Mouse (Mus musculus): ENCODE data around the gene Gpr35.
A peak's percentile ranks its signal among the peaks of the same experiment; 100 is the strongest.

Gpr35 gene

GRCm38 (mm10) chr1:92950607-92951006, at the start of gene Gpr35:
TSS of gene Gpr35 (plus strand) at chr1:92950865.
- DNase-seq, result no peak

GRCm38 (mm10) chr1:92902786-92903185, 47.9 kb upstream of the Gpr35 start, which contains the start of gene Ankmy1:
TSS of gene Ankmy1 (minus strand) at chr1:92902906.
- peak; percentile 46 to 64 for DNase-seq

- DNase-seq, result no peak
These were observed 47.0 kb upstream of the Gpr35 start for GRCm38 (mm10) chr1:92903627-92904026.

- DNase-seq, result no peak
These were observed 44.9 kb upstream of the Gpr35 start for GRCm38 (mm10) chr1:92905703-92906310.

- DNase-seq, result peak; percentile 94 to 96
These were observed 43.7 kb upstream of the Gpr35 start, which contains the start of gene Dusp28 for GRCm38 (mm10) chr1:92906779-92907631. TSS of gene Dusp28 (plus strand) at chr1:92906981.

- DNase-seq, result no peak
These were observed 42.9 kb upstream of the Gpr35 start for GRCm38 (mm10) chr1:92907632-92908360.

- DNase-seq, result no peak
These were observed 42.0 kb upstream of the Gpr35 start for GRCm38 (mm10) chr1:92908664-92909063.

GRCm38 (mm10) chr1:92909068-92909467, 41.6 kb upstream of the Gpr35 start:
- no peak for DNase-seq

- peak; percentile 68 to 78 for DNase-seq
These were observed 40.3 kb upstream of the Gpr35 start, which contains the start of gene Rnpepl1 for GRCm38 (mm10) chr1:92910239-92910885. TSS of gene Rnpepl1 (plus strand) at chr1:92910783.

- DNase-seq, result peak in 1 of 2 experiments; percentile 40
These were observed 39.5 kb upstream of the Gpr35 start for GRCm38 (mm10) chr1:92910925-92911720.

GRCm38 (mm10) chr1:92911721-92912138, 38.9 kb upstream of the Gpr35 start:
- no peak for DNase-seq

GRCm38 (mm10) chr1:92912286-92912685, 38.4 kb upstream of the Gpr35 start:
- no peak for DNase-seq

- DNase-seq, result no peak
These were observed 36.4 kb upstream of the Gpr35 start for GRCm38 (mm10) chr1:92914239-92914638.

GRCm38 (mm10) chr1:92914993-92915392, 35.7 kb upstream of the Gpr35 start:
- DNase-seq, result no peak

GRCm38 (mm10) chr1:92916725-92917124, 33.9 kb upstream of the Gpr35 start:
- DNase-seq, result no peak

- DNase-seq, result no peak
These were observed 31.5 kb upstream of the Gpr35 start for GRCm38 (mm10) chr1:92919151-92919550.

GRCm38 (mm10) chr1:92919775-92920174, 30.9 kb upstream of the Gpr35 start:
- DNase-seq, result no peak

- DNase-seq, result no peak
These were observed 30.0 kb upstream of the Gpr35 start for GRCm38 (mm10) chr1:92920474-92921200.

GRCm38 (mm10) chr1:92921496-92921895, 29.2 kb upstream of the Gpr35 start:
- DNase-seq, result no peak

- peak; percentile 81 to 87 for DNase-seq
These were observed 20.4 kb upstream of the Gpr35 start for GRCm38 (mm10) chr1:92930171-92930706.

- DNase-seq, result no peak
These were observed 17.1 kb upstream of the Gpr35 start for GRCm38 (mm10) chr1:92933611-92934010.

All from kidney, adult 8-10 months (tissue).